Mouse (Mus musculus) MEL (cell line): Measurements from ENCODE around the gene Atp4b. TPM values are rescaled to one million over a fixed set of nuclear protein-coding genes. Genes with fewer than 3 reads are reported as not detected.

Source experiments
- DNase-seq: peaks from one replicate; pipeline ENCODE4 v3.0.0; 2011; ENCODE audit warnings: low read depth, low spot score
- H3K27ac ChIP-seq: 2 replicates; pipeline ENCODE4 v1.5.1; 2012; ENCODE audit warnings: low read depth, mild to moderate bottlenecking, control low read depth, low read length, moderate library complexity; ENCODE audit not compliant: control insufficient read depth
- H3K27me3 ChIP-seq, 2 experiments: fragments of 150-350 bp in 1 of 2; sonication (generic) in 1 of 2; 2 replicates each; pipeline ENCODE4 v1.6.1; 2012; ENCODE audit warnings: low read length in 2 of 2, mild to moderate bottlenecking in 2 of 2, improper control_type of control experiment in 1 of 2, moderate library complexity in 1 of 2; ENCODE audit not compliant: insufficient read depth in 2 of 2, control insufficient read depth in 1 of 2
- H3K36me3 ChIP-seq, 2 experiments: 2 replicates each; pipeline ENCODE4 v1.6.1; 2012 to 2014; ENCODE audit warnings: low read length in 2 of 2, improper control_type of control experiment in 1 of 2, inconsistent platforms in 1 of 2, mild to moderate bottlenecking in 1 of 2; ENCODE audit not compliant: insufficient read depth in 2 of 2, control insufficient read depth in 1 of 2
- H3K4me1 ChIP-seq, 2 experiments: fragments of 150-350 bp in 1 of 2; sonication (generic) in 1 of 2; 2 replicates each; pipeline ENCODE4 v1.6.1; 2012; ENCODE audit warnings: low read length in 2 of 2, improper control_type of control experiment in 1 of 2, mild to moderate bottlenecking in 1 of 2; ENCODE audit not compliant: insufficient read depth in 2 of 2, control insufficient read depth in 1 of 2
- H3K4me3 ChIP-seq, 2 experiments: fragments of 150-350 bp in 1 of 2; sonication (generic) in 1 of 2; 2 replicates each; pipeline ENCODE4 v1.5.1; 2012; ENCODE audit warnings: low read depth in 2 of 2, low read length in 2 of 2, mild to moderate bottlenecking in 2 of 2, moderate library complexity in 2 of 2, control low read depth in 1 of 2, improper control_type of control experiment in 1 of 2; ENCODE audit not compliant: control insufficient read depth in 1 of 2, insufficient read depth in 1 of 2
- H3K79me2 ChIP-seq: 2 replicates; pipeline ENCODE4 v1.6.1; 2012; ENCODE audit warnings: mild to moderate bottlenecking, low read length, moderate library complexity; ENCODE audit not compliant: control insufficient read depth, poor library complexity, insufficient read depth
- H3K9ac ChIP-seq: 2 replicates; pipeline ENCODE4 v1.6.1; 2012; ENCODE audit warnings: low read depth, mild to moderate bottlenecking, control low read depth, low read length, moderate library complexity; ENCODE audit not compliant: control insufficient read depth, poor library complexity, severe bottlenecking
- H3K9me3 ChIP-seq: fragments of 150-350 bp; sonication (generic); replicated peaks from 2 replicates; pipeline ENCODE4 v1.6.1; 2012; ENCODE audit warnings: mild to moderate bottlenecking, low read length, improper control_type of control experiment, moderate library complexity; ENCODE audit not compliant: insufficient read depth
- CHD1 ChIP-seq: IDR thresholded peaks from 2 replicates; pipeline ENCODE4 v1.6.1; 2012; ENCODE audit warnings: low read depth, mild to moderate bottlenecking, inconsistent platforms, low read length, improper control_type of control experiment
- E2F4 ChIP-seq: IDR thresholded peaks from 2 replicates; pipeline ENCODE4 v1.6.1; 2011; ENCODE audit warnings: low read depth, low read length, improper control_type of control experiment, borderline replicate concordance
- ETS1 ChIP-seq: IDR thresholded peaks from 2 replicates; pipeline ENCODE4 v1.6.1; 2012; ENCODE audit warnings: low read depth, mild to moderate bottlenecking, inconsistent platforms, low read length, improper control_type of control experiment, moderate library complexity
- GABPA ChIP-seq: IDR thresholded peaks from 2 replicates; pipeline ENCODE4 v1.6.1; 2012; ENCODE audit warnings: low read depth, mild to moderate bottlenecking, inconsistent platforms, low read length, improper control_type of control experiment, moderate library complexity
- HCFC1 ChIP-seq: IDR thresholded peaks from 2 replicates; pipeline ENCODE4 v1.6.1; 2012; ENCODE audit warnings: low read depth, mild to moderate bottlenecking, inconsistent platforms, low read length, improper control_type of control experiment, moderate library complexity
- KAT2A ChIP-seq: conservative IDR thresholded peaks from 2 replicates; pipeline ENCODE4 v1.6.1; 2012; ENCODE audit warnings: low read depth, low read length, improper control_type of control experiment, inconsistent platforms
- MAFK ChIP-seq: IDR thresholded peaks from 2 replicates; pipeline ENCODE4 v1.6.1; 2011; ENCODE audit warnings: low read depth, mild to moderate bottlenecking, low read length, improper control_type of control experiment, borderline replicate concordance
- MAX ChIP-seq: IDR thresholded peaks from 2 replicates; pipeline ENCODE4 v1.6.1; 2011; ENCODE audit warnings: low read length, improper control_type of control experiment
- MAZ ChIP-seq: IDR thresholded peaks from 2 replicates; pipeline ENCODE4 v1.6.1; 2012; ENCODE audit warnings: low read depth, mild to moderate bottlenecking, inconsistent platforms, low read length, improper control_type of control experiment
- MEF2A ChIP-seq: IDR thresholded peaks from 2 replicates; pipeline ENCODE4 v1.6.1; 2014; ENCODE audit warnings: low read depth, mild to moderate bottlenecking, inconsistent platforms, low read length, improper control_type of control experiment; ENCODE audit not compliant: poor library complexity, insufficient replicate concordance, severe bottlenecking; ENCODE audit errors: extremely low read depth
- MXI1 ChIP-seq: IDR thresholded peaks from 2 replicates; pipeline ENCODE4 v1.6.1; 2011; ENCODE audit warnings: mild to moderate bottlenecking, low read depth, low read length, improper control_type of control experiment
- MYB ChIP-seq: IDR thresholded peaks from 2 replicates; pipeline ENCODE4 v1.6.1; 2011; ENCODE audit warnings: mild to moderate bottlenecking, low read depth, low read length, improper control_type of control experiment
- MYC ChIP-seq: IDR thresholded peaks from 2 replicates; pipeline ENCODE4 v1.6.1; 2011; ENCODE audit warnings: low read depth, mild to moderate bottlenecking, low read length, improper control_type of control experiment, moderate library complexity
- NELFE ChIP-seq: IDR thresholded peaks from 2 replicates; pipeline ENCODE4 v1.6.1; 2011; ENCODE audit warnings: low read depth, low read length, improper control_type of control experiment
- NRF1 ChIP-seq: IDR thresholded peaks from 2 replicates; pipeline ENCODE4 v1.6.1; 2014; ENCODE audit warnings: low read depth, mild to moderate bottlenecking, inconsistent platforms, low read length, improper control_type of control experiment, moderate library complexity; ENCODE audit not compliant: poor library complexity, insufficient read depth, severe bottlenecking
- POLR2A ChIP-seq, 2 experiments: IDR thresholded peaks; 2 replicates each; pipeline ENCODE4 v1.6.1; 2011 to 2012; ENCODE audit warnings: low read length in 2 of 2, mild to moderate bottlenecking in 2 of 2, control low read depth in 1 of 2, improper control_type of control experiment in 1 of 2, low read depth in 1 of 2, moderate library complexity in 1 of 2; ENCODE audit not compliant: control insufficient read depth in 1 of 2, insufficient read depth in 1 of 2, poor library complexity in 1 of 2
- POLR2AphosphoS2 ChIP-seq: IDR thresholded peaks from 2 replicates; pipeline ENCODE4 v1.6.1; 2011; ENCODE audit warnings: low read length, improper control_type of control experiment
- RCOR1 ChIP-seq: IDR thresholded peaks from 2 replicates; pipeline ENCODE4 v1.6.1; 2012; ENCODE audit warnings: low read depth, mild to moderate bottlenecking, inconsistent platforms, low read length, improper control_type of control experiment
- SMC3 ChIP-seq: IDR thresholded peaks from 2 replicates; pipeline ENCODE4 v1.6.1; 2011; ENCODE audit warnings: low read depth, low read length, improper control_type of control experiment
- TAL1 ChIP-seq: IDR thresholded peaks from 2 replicates; pipeline ENCODE4 v1.6.1; 2012; ENCODE audit warnings: mild to moderate bottlenecking, inconsistent platforms, low read length, moderate library complexity, mixed read lengths
- TBP ChIP-seq: IDR thresholded peaks from 2 replicates; pipeline ENCODE4 v1.8.0; 2011; ENCODE audit warnings: low read depth, low read length, improper control_type of control experiment
- TCF12 ChIP-seq: IDR thresholded peaks from 2 replicates; pipeline ENCODE4 v1.6.1; 2014; ENCODE audit warnings: low read depth, mild to moderate bottlenecking, inconsistent platforms, low read length, improper control_type of control experiment, moderate library complexity
- USF1 ChIP-seq: IDR thresholded peaks from 2 replicates; pipeline ENCODE4 v1.6.1; 2014; ENCODE audit warnings: low read depth, mild to moderate bottlenecking, inconsistent platforms, low read length, improper control_type of control experiment, moderate library complexity
- USF2 ChIP-seq, 2 experiments: IDR thresholded peaks; 2 replicates each; pipeline ENCODE4 v1.6.1; 2011 to 2012; ENCODE audit warnings: improper control_type of control experiment in 2 of 2, low read length in 2 of 2, borderline replicate concordance in 1 of 2, inconsistent platforms in 1 of 2, low read depth in 1 of 2, mild to moderate bottlenecking in 1 of 2; ENCODE audit not compliant: insufficient read depth in 1 of 2
- ZC3H11A ChIP-seq: IDR thresholded peaks from 2 replicates; pipeline ENCODE4 v1.6.1; 2012; ENCODE audit warnings: low read depth, mild to moderate bottlenecking, inconsistent platforms, low read length, improper control_type of control experiment
- ZMIZ1 ChIP-seq: IDR thresholded peaks from 2 replicates; pipeline ENCODE4 v1.6.1; 2012; ENCODE audit warnings: low read depth, mild to moderate bottlenecking, inconsistent platforms, low read length, improper control_type of control experiment, moderate library complexity
- polyA plus RNA-seq, 2 experiments: library from polyadenylated mRNA; stranded (reverse) in 1 of 2; unstranded in 1 of 2; fragments of >175 nt in 1 of 2; fragments of >200 nt in 1 of 2; gene quantifications; 2 replicates each; pipeline versions ENCODE4 v1.2.1 to v1.2.4; 2012; ENCODE audit warnings: low replicate concordance in 2 of 2, low read depth in 1 of 2; ENCODE audit not compliant: insufficient read length in 2 of 2, insufficient read depth in 1 of 2, missing spikeins in 1 of 2
- total RNA-seq: library from RNA; depleted of rRNA; stranded (reverse); fragments of 300-350 nt; gene quantifications from 2 replicates; pipeline ENCODE4 v1.2.3, GENCODE M21; 2012

Atp4b gene
- total and polyA plus RNA-seq, 3 experiments = 0.08 to 0.14 TPM; not detected in 1

- no peaks in the 10 kb centered on the region for H3K27me3 ChIP-seq
- no peaks in the 10 kb centered on the region for H3K9me3 ChIP-seq
- H3K4me3 ChIP-seq = no peak overlapping the region
- no peak overlapping the region for H3K27ac ChIP-seq
- TF ChIP-seq TCF12 = no peak
- TF ChIP-seq ZMIZ1 = no peak
- no peak for TF ChIP-seq CHD1
- TF ChIP-seq MEF2A = no peak
- TF ChIP-seq NELFE = no peak
- no peak for TF ChIP-seq MAFK
- TF ChIP-seq POLR2AphosphoS2 = no peak
- no peak for TF ChIP-seq SMC3
- no peak for TF ChIP-seq KAT2A
- no peak for TF ChIP-seq MYC
- no peak for TF ChIP-seq TBP
- TF ChIP-seq HCFC1 = no peak
- TF ChIP-seq USF2 (IDR thresholded peaks at IDR 0.05; ENCODE audit: borderline replicate concordance in 1 of 2, insufficient read depth in 1 of 2, low read depth in 1 of 2, low read length in 2 of 2) = no peak
- no peak for TF ChIP-seq RCOR1
- no peak for TF ChIP-seq NRF1
- TF ChIP-seq GABPA = no peak
- TF ChIP-seq MYB = no peak
- TF ChIP-seq MXI1 = no peak
- peaks cover 71% of the 10 kb centered on the region for H3K79me2 ChIP-seq
- peaks cover 7 to 18% of the 10 kb centered on the region in 2 experiments for H3K4me1 ChIP-seq
- peaks cover 24 to 36% of the 10 kb centered on the region in 2 experiments for H3K36me3 ChIP-seq
- no peak overlapping the region for H3K9ac ChIP-seq
- no peak for DNase-seq
Observed at GRCm38 (mm10) chr8:13356681-13357080, 39.9 kb downstream of the Atp4b start.

- TF ChIP-seq E2F4 = no peak
- no peak for TF ChIP-seq POLR2A (IDR thresholded peaks at IDR 0.05; ENCODE audit: control insufficient read depth in 1 of 2, insufficient read depth in 1 of 2, low read depth in 1 of 2, low read length in 2 of 2, poor library complexity in 1 of 2)
- no peak for TF ChIP-seq TAL1
- TF ChIP-seq USF1 = no peak
- no peak for TF ChIP-seq MYC
- TF ChIP-seq POLR2AphosphoS2 = no peak; the same call in 1 of the 2 replicates
- TF ChIP-seq MXI1 = no peak
- TF ChIP-seq MEF2A = no peak
- TF ChIP-seq ZC3H11A = no peak
- no peak for TF ChIP-seq MAFK
- TF ChIP-seq ZMIZ1 = no peak
- no peak for TF ChIP-seq MAZ
- TF ChIP-seq MAX = no peak
- TF ChIP-seq SMC3 = no peak
- TF ChIP-seq ETS1 = no peak
- peaks cover 8 to 23% of the 10 kb centered on the region in 2 experiments for H3K4me1 ChIP-seq
- no peaks in the 10 kb centered on the region for H3K9me3 ChIP-seq
- peaks cover 71% of the 10 kb centered on the region for H3K79me2 ChIP-seq
- no peaks in the 10 kb centered on the region for H3K27me3 ChIP-seq
- no peak overlapping the region for H3K27ac ChIP-seq
- no peak overlapping the region for H3K4me3 ChIP-seq
- H3K36me3 ChIP-seq = peaks cover 28 to 35% of the 10 kb centered on the region in 2 experiments
- DNase-seq = no peak
- H3K9ac ChIP-seq = no peak overlapping the region
Observed at GRCm38 (mm10) chr8:13356221-13356620, 40.4 kb downstream of the Atp4b start.
